Mouse (Mus musculus): ENCODE data around the gene Fgf22.

- no peak for TF ChIP-seq CTCF (IDR thresholded peaks at IDR 0.05; ENCODE audit: borderline replicate concordance, insufficient read depth, low read length)
- TF ChIP-seq POLR2A (IDR thresholded peaks at IDR 0.05; ENCODE audit: low read depth, low read length): no peak
These were observed 26.3 kb downstream of the Fgf22 start for GRCm38 (mm10) chr10:79781139-79781538.
